Mouse (Mus musculus) MEL (cell line): ENCODE results near the gene Gemin7. TPM values are rescaled to one million over a fixed set of nuclear protein-coding genes. Genes with fewer than 3 reads are reported as not detected.

Source experiments
- DNase-seq: peaks from one replicate; pipeline ENCODE4 v3.0.0; 2011; ENCODE audit warnings: low read depth, low spot score
- H3K27ac ChIP-seq: 2 replicates; pipeline ENCODE4 v1.5.1; 2012; ENCODE audit warnings: low read depth, mild to moderate bottlenecking, control low read depth, low read length, moderate library complexity; ENCODE audit not compliant: control insufficient read depth
- H3K27me3 ChIP-seq, 2 experiments: fragments of 150-350 bp in 1 of 2; sonication (generic) in 1 of 2; 2 replicates each; pipeline ENCODE4 v1.6.1; 2012; ENCODE audit warnings: low read length in 2 of 2, mild to moderate bottlenecking in 2 of 2, improper control_type of control experiment in 1 of 2, moderate library complexity in 1 of 2; ENCODE audit not compliant: insufficient read depth in 2 of 2, control insufficient read depth in 1 of 2
- H3K36me3 ChIP-seq, 2 experiments: 2 replicates each; pipeline ENCODE4 v1.6.1; 2012 to 2014; ENCODE audit warnings: low read length in 2 of 2, improper control_type of control experiment in 1 of 2, inconsistent platforms in 1 of 2, mild to moderate bottlenecking in 1 of 2; ENCODE audit not compliant: insufficient read depth in 2 of 2, control insufficient read depth in 1 of 2
- H3K4me1 ChIP-seq, 2 experiments: fragments of 150-350 bp in 1 of 2; sonication (generic) in 1 of 2; 2 replicates each; pipeline ENCODE4 v1.6.1; 2012; ENCODE audit warnings: low read length in 2 of 2, improper control_type of control experiment in 1 of 2, mild to moderate bottlenecking in 1 of 2; ENCODE audit not compliant: insufficient read depth in 2 of 2, control insufficient read depth in 1 of 2
- H3K4me3 ChIP-seq, 2 experiments: fragments of 150-350 bp in 1 of 2; sonication (generic) in 1 of 2; 2 replicates each; pipeline ENCODE4 v1.5.1; 2012; ENCODE audit warnings: low read depth in 2 of 2, low read length in 2 of 2, mild to moderate bottlenecking in 2 of 2, moderate library complexity in 2 of 2, control low read depth in 1 of 2, improper control_type of control experiment in 1 of 2; ENCODE audit not compliant: control insufficient read depth in 1 of 2, insufficient read depth in 1 of 2
- H3K79me2 ChIP-seq: 2 replicates; pipeline ENCODE4 v1.6.1; 2012; ENCODE audit warnings: mild to moderate bottlenecking, low read length, moderate library complexity; ENCODE audit not compliant: control insufficient read depth, poor library complexity, insufficient read depth
- H3K9ac ChIP-seq: 2 replicates; pipeline ENCODE4 v1.6.1; 2012; ENCODE audit warnings: low read depth, mild to moderate bottlenecking, control low read depth, low read length, moderate library complexity; ENCODE audit not compliant: control insufficient read depth, poor library complexity, severe bottlenecking
- H3K9me3 ChIP-seq: fragments of 150-350 bp; sonication (generic); replicated peaks from 2 replicates; pipeline ENCODE4 v1.6.1; 2012; ENCODE audit warnings: mild to moderate bottlenecking, low read length, improper control_type of control experiment, moderate library complexity; ENCODE audit not compliant: insufficient read depth
- BHLHE40 ChIP-seq: IDR thresholded peaks from 2 replicates; pipeline ENCODE4 v1.6.1; 2012; ENCODE audit warnings: low read depth, mild to moderate bottlenecking, inconsistent platforms, low read length, improper control_type of control experiment, borderline replicate concordance
- CHD1 ChIP-seq: IDR thresholded peaks from 2 replicates; pipeline ENCODE4 v1.6.1; 2012; ENCODE audit warnings: low read depth, mild to moderate bottlenecking, inconsistent platforms, low read length, improper control_type of control experiment
- GATA1 ChIP-seq: IDR thresholded peaks from 2 replicates; pipeline ENCODE4 v1.6.1; 2011; ENCODE audit warnings: low read depth, low read length, improper control_type of control experiment
- HCFC1 ChIP-seq: IDR thresholded peaks from 2 replicates; pipeline ENCODE4 v1.6.1; 2012; ENCODE audit warnings: low read depth, mild to moderate bottlenecking, inconsistent platforms, low read length, improper control_type of control experiment, moderate library complexity
- JUND ChIP-seq: IDR thresholded peaks from 2 replicates; pipeline ENCODE4 v1.6.1; 2011; ENCODE audit warnings: low read depth, mild to moderate bottlenecking, improper control_type of control experiment, low read length
- KAT2A ChIP-seq: conservative IDR thresholded peaks from 2 replicates; pipeline ENCODE4 v1.6.1; 2012; ENCODE audit warnings: low read depth, low read length, improper control_type of control experiment, inconsistent platforms
- MAX ChIP-seq: IDR thresholded peaks from 2 replicates; pipeline ENCODE4 v1.6.1; 2011; ENCODE audit warnings: low read length, improper control_type of control experiment
- MEF2A ChIP-seq: IDR thresholded peaks from 2 replicates; pipeline ENCODE4 v1.6.1; 2014; ENCODE audit warnings: low read depth, mild to moderate bottlenecking, inconsistent platforms, low read length, improper control_type of control experiment; ENCODE audit not compliant: poor library complexity, insufficient replicate concordance, severe bottlenecking; ENCODE audit errors: extremely low read depth
- MYB ChIP-seq: IDR thresholded peaks from 2 replicates; pipeline ENCODE4 v1.6.1; 2011; ENCODE audit warnings: mild to moderate bottlenecking, low read depth, low read length, improper control_type of control experiment
- POLR2A ChIP-seq, 2 experiments: IDR thresholded peaks; 2 replicates each; pipeline ENCODE4 v1.6.1; 2011 to 2012; ENCODE audit warnings: low read length in 2 of 2, mild to moderate bottlenecking in 2 of 2, control low read depth in 1 of 2, improper control_type of control experiment in 1 of 2, low read depth in 1 of 2, moderate library complexity in 1 of 2; ENCODE audit not compliant: control insufficient read depth in 1 of 2, insufficient read depth in 1 of 2, poor library complexity in 1 of 2
- RCOR1 ChIP-seq: IDR thresholded peaks from 2 replicates; pipeline ENCODE4 v1.6.1; 2012; ENCODE audit warnings: low read depth, mild to moderate bottlenecking, inconsistent platforms, low read length, improper control_type of control experiment
- SIN3A ChIP-seq: IDR thresholded peaks from 2 replicates; pipeline ENCODE4 v1.6.1; 2012; ENCODE audit warnings: low read length, improper control_type of control experiment, inconsistent platforms
- TBP ChIP-seq: IDR thresholded peaks from 2 replicates; pipeline ENCODE4 v1.8.0; 2011; ENCODE audit warnings: low read depth, low read length, improper control_type of control experiment
- TCF12 ChIP-seq: IDR thresholded peaks from 2 replicates; pipeline ENCODE4 v1.6.1; 2014; ENCODE audit warnings: low read depth, mild to moderate bottlenecking, inconsistent platforms, low read length, improper control_type of control experiment, moderate library complexity
- ZNF384 ChIP-seq: IDR thresholded peaks from 2 replicates; pipeline ENCODE4 v1.6.1; 2012; ENCODE audit warnings: low read depth, mild to moderate bottlenecking, inconsistent platforms, low read length, improper control_type of control experiment
- polyA plus RNA-seq, 2 experiments: library from polyadenylated mRNA; stranded (reverse) in 1 of 2; unstranded in 1 of 2; fragments of >175 nt in 1 of 2; fragments of >200 nt in 1 of 2; gene quantifications; 2 replicates each; pipeline versions ENCODE4 v1.2.1 to v1.2.4; 2012; ENCODE audit warnings: low replicate concordance in 2 of 2, low read depth in 1 of 2; ENCODE audit not compliant: insufficient read length in 2 of 2, insufficient read depth in 1 of 2, missing spikeins in 1 of 2
- total RNA-seq: library from RNA; depleted of rRNA; stranded (reverse); fragments of 300-350 nt; gene quantifications from 2 replicates; pipeline ENCODE4 v1.2.3, GENCODE M21; 2012

Gemin7 gene
- total and polyA plus RNA-seq, 3 experiments, result 58.0 to 78.7 TPM; not detected in 1

- peaks cover 5% of the 10 kb centered on the region; the same call in 1 of the 2 replicates for H3K79me2 ChIP-seq
- H3K27ac ChIP-seq, result 0 out of 2 replicates have a peak overlapping the region, but pooled peaks have one; percentile 15
- no peak for TF ChIP-seq SIN3A
- peaks cover 2 to 9% of the 10 kb centered on the region in 2 experiments; a peak in 3 of 4 replicates for H3K4me1 ChIP-seq
- no peak for DNase-seq
- no peaks in the 10 kb centered on the region for H3K9me3 ChIP-seq
- H3K36me3 ChIP-seq, result peaks cover 0 to 9% of the 10 kb centered on the region in 2 experiments; a peak in 2 of 4 replicates
- peak overlapping the region; percentile 66 for H3K4me3 ChIP-seq
- no peaks in the 10 kb centered on the region for H3K27me3 ChIP-seq
- H3K9ac ChIP-seq, result peak overlapping the region; percentile 75
Observed at GRCm38 (mm10) chr7:19578436-19578835, 1.0 kb upstream of the Gemin7 start.

GRCm38 (mm10) chr7:19577877-19578414 lies 551 bp upstream of the Gemin7 start:
- TF ChIP-seq CHD1 (no peak), SIN3A (0 out of 2 replicates have a peak, but pooled peaks have one; percentile 10), BHLHE40 (no peak), MYB (no peak), HCFC1 (no peak), ZNF384 (no peak), GATA1 (no peak), MAX (no peak), JUND (no peak), POLR2A (IDR thresholded peaks at IDR 0.05; ENCODE audit: control insufficient read depth in 1 of 2, insufficient read depth in 1 of 2, low read depth in 1 of 2, low read length in 2 of 2, poor library complexity in 1 of 2) (peak; percentile 2 to 64; a peak in 1 of 4 replicates), TCF12 (no peak), MEF2A (no peak), KAT2A (no peak), TBP (peak; percentile 50; the same call in 1 of the 2 replicates), RCOR1 (no peak)

More at GRCm38 (mm10) chr7:19577877-19578414, 551 bp upstream of the Gemin7 start:
- peaks cover 0 to 9% of the 10 kb centered on the region in 2 experiments; a peak in 2 of 4 replicates for H3K36me3 ChIP-seq
- peak overlapping the region; percentile 66 for H3K4me3 ChIP-seq
- peak; percentile 83 for DNase-seq
- no peaks in the 10 kb centered on the region for H3K9me3 ChIP-seq
- peak overlapping the region; percentile 75 for H3K9ac ChIP-seq
- peaks cover 8% of the 10 kb centered on the region; the same call in 1 of the 2 replicates for H3K79me2 ChIP-seq
- peak overlapping the region; percentile 26 for H3K27ac ChIP-seq
- H3K27me3 ChIP-seq, result no peaks in the 10 kb centered on the region
- peaks cover 2 to 9% of the 10 kb centered on the region in 2 experiments; a peak in 3 of 4 replicates for H3K4me1 ChIP-seq
